Mouse (Mus musculus): ENCODE results near the gene Sft2d2. TPM values are rescaled to one million over a fixed set of nuclear protein-coding genes. Genes with fewer than 3 reads are reported as not detected.

The Sft2d2 gene
- polyA plus RNA-seq (2017; shearing (Covaris generic)) = 49.7 TPM

DNA sequence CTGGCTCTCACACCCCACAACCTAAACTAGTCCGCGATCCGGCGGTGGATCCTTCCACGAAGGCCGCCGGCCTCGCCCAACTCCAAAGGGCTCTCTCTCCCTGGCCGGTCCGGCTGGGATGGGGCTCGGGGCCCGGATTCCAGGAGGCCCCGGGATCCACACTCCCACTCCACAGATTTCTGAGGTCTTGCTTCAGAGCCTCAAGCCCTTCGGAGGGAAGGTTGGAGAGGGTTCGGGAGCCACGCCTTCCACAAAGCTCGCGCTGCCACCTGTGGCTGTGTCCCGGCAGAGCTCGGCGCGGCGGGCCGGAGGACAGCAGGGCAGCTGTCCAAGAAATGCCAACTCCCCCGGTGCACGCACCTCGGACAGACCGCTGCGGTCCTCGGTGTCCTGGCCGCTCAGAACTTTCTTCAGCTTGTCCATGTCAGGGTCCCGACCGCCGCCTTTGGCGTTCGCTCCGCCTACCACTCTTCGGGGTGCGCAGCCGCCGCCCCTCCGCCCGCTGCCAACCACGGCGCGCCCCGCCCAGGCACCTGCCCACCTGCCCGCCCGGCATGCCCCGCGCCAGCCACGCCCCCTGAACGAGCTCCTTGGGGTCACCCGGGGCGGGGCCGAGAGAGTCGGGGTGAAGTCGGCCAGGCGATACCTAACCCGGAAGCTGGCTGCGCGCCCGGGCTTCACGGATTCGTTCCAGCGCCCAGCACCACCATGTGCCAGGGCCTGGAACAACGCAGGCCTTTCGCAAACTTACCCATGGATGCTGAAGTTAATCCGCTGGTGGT, at the start of gene Sft2d2:
Gene Sft2d2 (minus strand): TSS at position 559 of the 782 bp plus-strand sequence.

DNA sequence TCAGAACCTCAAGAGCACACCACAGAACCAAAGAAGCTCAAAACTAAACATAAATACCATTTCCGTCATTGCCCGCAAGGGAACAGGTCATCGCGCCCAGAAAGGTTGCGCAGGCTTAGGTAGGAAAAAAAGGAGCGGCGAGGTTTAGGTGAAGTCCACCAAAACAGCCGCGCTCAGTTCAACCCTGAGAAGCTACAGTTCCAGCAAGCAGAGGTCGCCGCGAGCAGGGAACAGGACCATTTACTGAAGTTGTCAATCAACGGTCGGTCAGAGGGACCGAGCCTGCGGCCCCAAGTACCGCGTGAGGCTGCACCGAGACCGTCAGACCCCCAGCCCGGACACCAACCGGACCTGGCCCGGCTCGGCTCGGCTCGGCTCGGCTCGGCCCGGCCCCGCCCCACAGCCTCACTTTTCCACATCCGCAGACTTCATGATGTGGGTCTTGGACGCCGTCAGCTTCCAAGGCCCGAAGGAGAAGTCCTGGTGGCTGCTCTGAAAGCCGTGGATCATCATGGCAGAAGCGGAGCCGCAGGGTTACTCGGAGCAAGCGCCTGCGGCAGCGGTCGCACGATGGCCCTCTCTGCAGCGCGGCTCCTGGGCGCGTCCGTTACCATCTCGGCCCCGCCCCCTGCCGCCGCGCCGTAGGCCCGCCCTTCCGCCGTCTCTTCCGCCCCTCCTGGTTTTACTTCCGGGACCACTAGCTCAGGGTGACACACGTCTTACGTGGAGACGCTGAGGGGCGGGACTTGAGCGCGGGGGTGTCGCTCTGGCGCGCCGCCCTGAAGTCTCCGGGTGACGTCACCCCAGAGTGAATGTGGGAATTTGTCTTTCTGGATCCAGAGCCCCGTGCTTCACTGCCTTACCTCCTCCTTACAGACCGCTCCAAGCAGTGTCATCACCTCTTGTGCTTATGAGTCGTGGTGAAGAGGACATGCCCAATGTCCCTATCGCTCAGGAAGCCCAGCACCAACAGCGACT, 42.4 kb upstream of the Sft2d2 start, which contains the start of gene Tiprl:
Gene Tiprl (minus strand): TSS at position 676 of the 978 bp plus-strand sequence.

DNA sequence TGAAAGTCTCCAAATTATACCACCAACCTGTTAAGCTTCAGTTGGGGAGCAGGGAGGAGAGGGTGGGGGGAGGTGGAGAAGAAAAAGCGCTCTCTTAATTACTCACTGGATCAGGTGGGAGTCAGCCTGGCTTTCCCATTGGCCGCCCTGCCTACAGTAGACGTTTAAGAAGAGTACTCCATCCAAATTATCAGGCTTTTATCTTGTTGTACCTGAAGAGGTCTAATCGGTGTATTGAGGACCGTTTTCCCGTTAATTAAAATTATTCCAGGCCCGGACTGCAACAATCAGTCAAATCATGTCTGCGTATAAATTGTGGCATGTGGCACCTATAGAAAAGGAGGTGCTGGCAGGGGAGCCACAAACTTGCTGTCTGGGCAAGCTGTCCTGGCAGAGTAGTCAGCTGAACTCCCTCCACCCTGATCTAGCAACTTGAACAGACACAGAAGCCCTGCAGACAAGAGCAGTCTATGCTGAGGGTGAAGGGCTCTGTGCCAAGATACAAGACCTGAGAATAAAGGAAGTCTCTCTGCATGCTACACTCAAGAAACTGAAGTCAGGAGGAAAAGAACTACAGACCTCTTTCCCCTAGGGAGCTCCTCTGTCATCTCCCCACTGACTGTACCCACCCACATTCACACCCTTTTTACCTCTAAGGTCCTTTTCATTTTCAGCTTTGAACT, 33.4 kb downstream of the Sft2d2 start, which contains the start of gene Tbx19:
Gene Tbx19 (minus strand): TSS at position 51 of the 683 bp plus-strand sequence.

Other genes starting within 250 kb of the Sft2d2 start
- not detected for gene Tbx19, start 33.7 kb downstream of the Sft2d2 start, polyA plus RNA-seq (2017; shearing (Covaris generic))
- 108 TPM for gene Tiprl, start 42.6 kb upstream of the Sft2d2 start, polyA plus RNA-seq (2017; shearing (Covaris generic))
- 0.05 TPM for gene Gpr161, start 101.4 kb upstream of the Sft2d2 start, polyA plus RNA-seq (2017; shearing (Covaris generic))